Comparison of ENCODE assay signal across 13 mouse cellular contexts in the genomic region with DNA sequence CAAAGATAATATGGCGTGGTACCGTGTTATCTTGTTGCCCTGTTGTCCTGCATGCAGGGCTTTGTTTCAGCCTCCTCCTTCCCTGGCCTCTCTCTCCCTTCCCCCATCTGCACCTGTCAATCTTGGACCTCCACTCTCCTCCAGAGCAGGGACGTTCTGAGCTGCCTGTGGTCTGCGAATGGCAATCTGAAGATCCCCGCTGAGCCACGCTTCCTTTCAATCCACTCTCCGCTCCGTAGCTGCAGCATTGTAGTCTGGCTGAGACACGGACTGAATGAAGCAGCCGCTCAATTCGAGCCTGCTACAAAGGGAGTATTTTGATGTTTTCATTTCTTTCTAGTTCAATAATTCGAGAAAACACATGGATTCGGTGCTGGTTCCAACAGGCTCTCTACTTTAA.
DNase-seq lines count a peak whose midpoint lies in the region; ATAC-seq and TF ChIP-seq lines count a peak whose summit lies in the region.
"Had no signal": no experiment of that assay in that cellular context is flagged by ENCODE, and none has a peak within 500 bp of the region (broad histone marks: within the 10 kb centered on the region; RNA-seq: fewer than 3 reads in every experiment).

No protein-coding gene starts in this region.

- H3K27ac ChIP-seq in heart, embryonic 11.5 days (ENCODE audit: low read depth, low read length), result no peak overlapping the region
- no peak overlapping the region for H3K27ac ChIP-seq in embryonic facial prominence, embryonic 13.5 days
- H3K27ac ChIP-seq in hindbrain, embryonic 13.5 days, result peak overlapping the region; percentile 77
- H3K27ac ChIP-seq in midbrain, postnatal 0 days (ENCODE audit: low read depth, low read length), result peak overlapping the region; percentile 59
- H3K27ac ChIP-seq: kidney, postnatal 0 days; liver, embryonic 13.5 days had no signal

- no peak for TF ChIP-seq CTCF in midbrain, postnatal 0 days (IDR thresholded peaks at IDR 0.05)

- no peaks in the 10 kb centered on the region for H3K36me3 ChIP-seq in heart, embryonic 11.5 days (ENCODE audit: control insufficient read depth, insufficient read depth, low read length)
- no peaks in the 10 kb centered on the region for H3K36me3 ChIP-seq in embryonic facial prominence, embryonic 13.5 days
- no peaks in the 10 kb centered on the region for H3K36me3 ChIP-seq in hindbrain, embryonic 13.5 days
- no peaks in the 10 kb centered on the region for H3K36me3 ChIP-seq in midbrain, postnatal 0 days (ENCODE audit: insufficient read depth, low read length)
- H3K36me3 ChIP-seq: liver, embryonic 13.5 days had no signal

- peaks cover 10% of the 10 kb centered on the region; the same call in 1 of the 2 replicates for H3K27me3 ChIP-seq in heart, embryonic 11.5 days (ENCODE audit: control insufficient read depth, insufficient read depth, low read length)
- peaks cover 28% of the 10 kb centered on the region for H3K27me3 ChIP-seq in embryonic facial prominence, embryonic 13.5 days
- H3K27me3 ChIP-seq in hindbrain, embryonic 13.5 days, result 0 out of 2 replicates have a peak, but pooled peaks cover 18% of the 10 kb centered on the region
- no peaks in the 10 kb centered on the region for H3K27me3 ChIP-seq in midbrain, postnatal 0 days (ENCODE audit: insufficient read depth, low read length)

- H3K9me3 ChIP-seq in heart, embryonic 11.5 days (replicated peaks; ENCODE audit: control insufficient read depth, low read length), result no peaks in the 10 kb centered on the region
- no peaks in the 10 kb centered on the region for H3K9me3 ChIP-seq in embryonic facial prominence, embryonic 13.5 days
- no peaks in the 10 kb centered on the region for H3K9me3 ChIP-seq in hindbrain, embryonic 13.5 days
- no peaks in the 10 kb centered on the region for H3K9me3 ChIP-seq in midbrain, postnatal 0 days (ENCODE audit: low read length)
- H3K9me3 ChIP-seq: liver, embryonic 13.5 days had no signal

- peak overlapping the region; percentile 29; the same call in 1 of the 2 replicates for H3K4me2 ChIP-seq in heart, embryonic 11.5 days
- no peak overlapping the region for H3K4me2 ChIP-seq in embryonic facial prominence, embryonic 13.5 days
- peak overlapping the region; percentile 4; the same call in 1 of the 2 replicates for H3K4me2 ChIP-seq in hindbrain, embryonic 13.5 days
- H3K4me2 ChIP-seq in midbrain, postnatal 0 days (ENCODE audit: low read depth, low read length, poor library complexity, severe bottlenecking), result no peak overlapping the region
- H3K4me2 ChIP-seq: liver, embryonic 13.5 days had no signal

- H3K4me1 ChIP-seq in heart, embryonic 11.5 days (ENCODE audit: control insufficient read depth, insufficient read depth, low read length), result peaks cover 7% of the 10 kb centered on the region
- H3K4me1 ChIP-seq in embryonic facial prominence, embryonic 13.5 days, result 0 out of 2 replicates have a peak, but pooled peaks cover 8% of the 10 kb centered on the region
- H3K4me1 ChIP-seq in hindbrain, embryonic 13.5 days (replicated peaks), result peaks cover 94% of the 10 kb centered on the region
- H3K4me1 ChIP-seq in midbrain, postnatal 0 days (ENCODE audit: insufficient read depth, low read length), result peaks cover 25% of the 10 kb centered on the region; the same call in 1 of the 2 replicates
- H3K4me1 ChIP-seq: liver, embryonic 13.5 days had no signal

- no peak overlapping the region for H3K4me3 ChIP-seq in heart, embryonic 11.5 days (ENCODE audit: low read depth, low read length)
- no peak overlapping the region for H3K4me3 ChIP-seq in embryonic facial prominence, embryonic 13.5 days
- H3K4me3 ChIP-seq in hindbrain, embryonic 13.5 days, result no peak overlapping the region
- H3K4me3 ChIP-seq in midbrain, postnatal 0 days (ENCODE audit: low read depth, low read length), result no peak overlapping the region
- H3K4me3 ChIP-seq: liver, embryonic 13.5 days had no signal

- 8% methylated on average over 13 of the region's 13 CpGs for WGBS in heart, embryonic 11.5 days (ENCODE audit: insufficient replicate concordance)
- 7% methylated on average over 13 of the region's 13 CpGs for WGBS in embryonic facial prominence, embryonic 13.5 days
- WGBS in hindbrain, embryonic 13.5 days, result 2% methylated on average over 13 of the region's 13 CpGs
- 4% methylated on average over 13 of the region's 13 CpGs for WGBS in midbrain, postnatal 0 days

- no peak for ATAC-seq in heart, embryonic 11.5 days (replicated peaks; ENCODE audit: insufficient number of reproducible peaks, low FRiP score, low TSS enrichment)
- no peak for ATAC-seq in embryonic facial prominence, embryonic 13.5 days (ENCODE audit: insufficient number of reproducible peaks, insufficient read depth, low FRiP score, low TSS enrichment, low read depth)
- ATAC-seq in hindbrain, embryonic 13.5 days (ENCODE audit: low FRiP score), result no peak
- 0 out of 2 replicates have a peak, but pooled peaks have one; percentile 13 for ATAC-seq in midbrain, postnatal 0 days (ENCODE audit: low FRiP score)

- DNase-seq in heart, adult 8-10 months (ENCODE audit: low spot score), result no peak
- peak; percentile 56 for DNase-seq in midbrain, postnatal 0 days (ENCODE audit: low spot score)
- no peak for DNase-seq in thymus, postnatal 4 days
- no peak for DNase-seq in adrenal gland, adult (ENCODE audit: inconsistent age in 2 of 2, low spot score in 1 of 2)
- DNase-seq in lung, postnatal 36 days, result no peak
- DNase-seq: adrenal gland, postnatal 10 days; gastrocnemius, postnatal 25 days; heart, postnatal 10 days; liver, embryonic 13.5 days had no signal

- H3K9ac ChIP-seq in heart, embryonic 11.5 days (ENCODE audit: low read depth, low read length), result no peak overlapping the region
- peak overlapping the region; percentile 36; the same call in 1 of the 2 replicates for H3K9ac ChIP-seq in embryonic facial prominence, embryonic 13.5 days
- H3K9ac ChIP-seq in hindbrain, embryonic 13.5 days, result 0 out of 2 replicates have a peak overlapping the region, but pooled peaks have one; percentile 3
- H3K9ac ChIP-seq in midbrain, postnatal 0 days (replicated peaks; ENCODE audit: low read length, poor library complexity, severe bottlenecking), result 0 out of 2 replicates have a peak overlapping the region, but pooled peaks have one; percentile 8
- H3K9ac ChIP-seq: liver, embryonic 13.5 days had no signal

Comparison
In these comparisons a context has a peak if more than half of its experiments do, and no peak if none do; other contexts are left out.
1. H3K27ac ChIP-seq: peak in hindbrain, embryonic 13.5 days (single experiment) and midbrain, postnatal 0 days (single experiment); none in heart, embryonic 11.5 days (single experiment) and embryonic facial prominence, embryonic 13.5 days (single experiment).
2. H3K4me2 ChIP-seq: peak in heart, embryonic 11.5 days (single experiment) and hindbrain, embryonic 13.5 days (single experiment); none in embryonic facial prominence, embryonic 13.5 days (single experiment) and midbrain, postnatal 0 days (single experiment).